Mouse (Mus musculus) ES-E14 (cell line): ENCODE data around the gene Nfx1. TPM values are rescaled to one million over a fixed set of nuclear protein-coding genes. Genes with fewer than 3 reads are reported as not detected.

Source experiments
- DNase-seq: peaks from one replicate; pipeline ENCODE4 v3.0.0-alpha.2; 2013; ENCODE audit warnings: low read depth, low spot score
- H3K27ac ChIP-seq: 2 replicates; pipeline ENCODE4 v1.5.1; 2012; ENCODE audit warnings: low read depth, mild to moderate bottlenecking, low read length, moderate library complexity, mixed read lengths; ENCODE audit not compliant: poor library complexity, insufficient read depth, severe bottlenecking
- H3K36me3 ChIP-seq: 2 replicates; pipeline ENCODE4 v1.6.1; 2012; ENCODE audit warnings: mild to moderate bottlenecking, low read length, moderate library complexity, mixed read lengths; ENCODE audit not compliant: control insufficient read depth, poor library complexity, insufficient read depth, severe bottlenecking
- H3K4me1 ChIP-seq, 2 experiments: fragments of 150-350 bp in 1 of 2; sonication (generic) in 1 of 2; 2 replicates each; pipeline ENCODE4 v1.6.1; 2012; ENCODE audit warnings: low read length in 2 of 2, mild to moderate bottlenecking in 1 of 2, mixed read lengths in 1 of 2; ENCODE audit not compliant: control insufficient read depth in 2 of 2, insufficient read depth in 2 of 2, poor library complexity in 1 of 2
- H3K4me3 ChIP-seq, 2 experiments: fragments of 150-350 bp in 1 of 2; sonication (generic) in 1 of 2; 2 replicates each; pipeline ENCODE4 v1.5.1; 2012; ENCODE audit warnings: low read length in 2 of 2, low read depth in 1 of 2, mild to moderate bottlenecking in 1 of 2, mixed read lengths in 1 of 2; ENCODE audit not compliant: insufficient read depth in 1 of 2, poor library complexity in 1 of 2, severe bottlenecking in 1 of 2
- H3K9ac ChIP-seq: 2 replicates; pipeline ENCODE4 v1.6.1; 2012; ENCODE audit warnings: low read depth, mild to moderate bottlenecking, low read length, mixed read lengths; ENCODE audit not compliant: poor library complexity, insufficient read depth, severe bottlenecking
- H3K9me3 ChIP-seq: fragments of 150-350 bp; sonication (generic); 2 replicates; pipeline ENCODE4 v1.6.1; 2012; ENCODE audit warnings: low read depth, mild to moderate bottlenecking, low read length; ENCODE audit not compliant: control insufficient read depth, insufficient read depth
- CHD2 ChIP-seq: IDR thresholded peaks from 2 replicates; pipeline ENCODE4 v1.6.1; 2014; ENCODE audit warnings: mild to moderate bottlenecking, low read depth, low read length, inconsistent platforms
- HCFC1 ChIP-seq: IDR thresholded peaks from 2 replicates; pipeline ENCODE4 v1.6.1; 2012; ENCODE audit warnings: low read length, inconsistent platforms, borderline replicate concordance; ENCODE audit not compliant: insufficient read depth
- MAFK ChIP-seq: IDR thresholded peaks from 2 replicates; pipeline ENCODE4 v1.6.1; 2014; ENCODE audit warnings: mild to moderate bottlenecking, low read depth, low read length, inconsistent platforms; ENCODE audit not compliant: insufficient read depth
- ZC3H11A ChIP-seq: IDR thresholded peaks from 2 replicates; pipeline ENCODE4 v1.6.1; 2012; ENCODE audit warnings: low read depth, mild to moderate bottlenecking, inconsistent platforms, low read length, borderline replicate concordance
- ZNF384 ChIP-seq: IDR thresholded peaks from 2 replicates; pipeline ENCODE4 v1.6.1; 2012; ENCODE audit warnings: low read depth, low read length, inconsistent platforms
- in situ Hi-C, 2 experiments: fragments of 600-800 bp; cut with MboI; formaldehyde crosslinking; loops; one replicate each; pipeline ENCODE4 v1.15.1; 2025; ENCODE audit warnings: low sequenced_read_pairs in 2 of 2, inconsistent platforms in 1 of 2; ENCODE audit not compliant: unreplicated experiment in 2 of 2
- total RNA-seq: library from RNA; depleted of rRNA; stranded (reverse); fragments of 300-350 nt; gene quantifications from 2 replicates; pipeline ENCODE4 v1.2.3, GENCODE M21; 2012

The Nfx1 gene
- total RNA-seq, 1 experiment, result 71.7 TPM

GRCm38 (mm10) chr4:40979430-40979829 lies 8.7 kb downstream of the Nfx1 start:
- H3K9ac ChIP-seq, result no peak overlapping the region
- H3K36me3 ChIP-seq, result peaks cover 22% of the 10 kb centered on the region
- H3K27ac ChIP-seq, result no peak overlapping the region
- H3K4me3 ChIP-seq, result no peak overlapping the region
- no peak for DNase-seq
- H3K9me3 ChIP-seq, result no peaks in the 10 kb centered on the region
- peaks cover 2% of the 10 kb centered on the region in 2 experiments; a peak in 2 of 4 replicates for H3K4me1 ChIP-seq
- TF ChIP-seq ZNF384 (no peak), CHD2 (no peak), MAFK (no peak), HCFC1 (no peak), ZC3H11A (no peak)
- in situ Hi-C loops, result no loop called here

GRCm38 (mm10) chr4:40982486-40982885 lies 11.8 kb downstream of the Nfx1 start:
- H3K9me3 ChIP-seq, result no peaks in the 10 kb centered on the region
- no peak for DNase-seq
- H3K9ac ChIP-seq, result no peak overlapping the region
- no peak overlapping the region for H3K4me3 ChIP-seq
- H3K36me3 ChIP-seq, result peaks cover 31% of the 10 kb centered on the region
- peaks cover 2% of the 10 kb centered on the region in 2 experiments; a peak in 2 of 4 replicates for H3K4me1 ChIP-seq
- TF ChIP-seq ZNF384 (no peak), ZC3H11A (no peak), CHD2 (no peak), MAFK (no peak), HCFC1 (no peak)
- no peak overlapping the region for H3K27ac ChIP-seq
- in situ Hi-C loops, result no loop called here

GRCm38 (mm10) chr4:40983686-40984085 lies 13.0 kb downstream of the Nfx1 start:
- H3K36me3 ChIP-seq, result peaks cover 33% of the 10 kb centered on the region

GRCm38 (mm10) chr4:40989633-40990032 lies 18.9 kb downstream of the Nfx1 start:
- H3K9me3 ChIP-seq, result no peaks in the 10 kb centered on the region
- TF ChIP-seq ZC3H11A, result no peak
- TF ChIP-seq MAFK, result no peak
- TF ChIP-seq ZNF384, result no peak
- no peak for TF ChIP-seq HCFC1
- TF ChIP-seq CHD2, result no peak
- DNase-seq, result no peak
- no peak overlapping the region for H3K9ac ChIP-seq
- H3K4me1 ChIP-seq, result no peaks in the 10 kb centered on the region
- H3K27ac ChIP-seq, result no peak overlapping the region
- H3K4me3 ChIP-seq, result no peak overlapping the region
- H3K36me3 ChIP-seq, result peaks cover 56% of the 10 kb centered on the region
- in situ Hi-C loops, result loop anchor here in 1 of 2 experiments (10.0 kb wide), 1 partner anchor 255 kb away; no protein-coding TSS in a partner anchor

More at GRCm38 (mm10) chr4:40983686-40984085, 13.0 kb downstream of the Nfx1 start:
- TF ChIP-seq ZNF384, result no peak
- TF ChIP-seq CHD2, result no peak
- no peak for TF ChIP-seq MAFK
- TF ChIP-seq ZC3H11A, result no peak
- TF ChIP-seq HCFC1, result no peak
- no peak overlapping the region for H3K9ac ChIP-seq
- no peak overlapping the region for H3K4me3 ChIP-seq
- in situ Hi-C loops, result no loop called here
- DNase-seq, result no peak
- no peaks in the 10 kb centered on the region for H3K9me3 ChIP-seq
- H3K4me1 ChIP-seq, result peaks cover 2% of the 10 kb centered on the region in 2 experiments; a peak in 1 of 4 replicates
- H3K27ac ChIP-seq, result no peak overlapping the region

- no peaks in the 10 kb centered on the region for H3K4me1 ChIP-seq
- H3K36me3 ChIP-seq, result peaks cover 47% of the 10 kb centered on the region
- no peak for DNase-seq
- in situ Hi-C loops, result loop anchor here in 1 of 2 experiments (10.0 kb wide), 1 partner anchor 262 kb away; no protein-coding TSS in a partner anchor
- no peak overlapping the region for H3K9ac ChIP-seq
- TF ChIP-seq ZNF384 (no peak), ZC3H11A (no peak), CHD2 (no peak), HCFC1 (no peak)
- no peak overlapping the region for H3K27ac ChIP-seq
- no peaks in the 10 kb centered on the region for H3K9me3 ChIP-seq
- no peak overlapping the region for H3K4me3 ChIP-seq
Measured at GRCm38 (mm10) chr4:40996302-40996701, 25.6 kb downstream of the Nfx1 start.
